Mouse (Mus musculus) small intestine, adult 2 months (tissue): ENCODE measurements around the gene Pgs1.

Experiments
- CTCF ChIP-seq: fragments of 200-500 bp; IDR thresholded peaks from 2 replicates; pipeline ENCODE4 v1.5.1; 2012; ENCODE audit warnings: low read depth, mild to moderate bottlenecking, control low read depth, inconsistent platforms, low read length, moderate library complexity, mixed read lengths; ENCODE audit not compliant: insufficient replicate concordance, insufficient read length; ENCODE audit errors: extremely low read depth
- POLR2A ChIP-seq: fragments of 200-500 bp; IDR thresholded peaks from 2 replicates; pipeline ENCODE4 v1.6.1; 2012; ENCODE audit warnings: low read depth, mild to moderate bottlenecking, control low read depth, inconsistent platforms, low read length, moderate library complexity

DNA sequence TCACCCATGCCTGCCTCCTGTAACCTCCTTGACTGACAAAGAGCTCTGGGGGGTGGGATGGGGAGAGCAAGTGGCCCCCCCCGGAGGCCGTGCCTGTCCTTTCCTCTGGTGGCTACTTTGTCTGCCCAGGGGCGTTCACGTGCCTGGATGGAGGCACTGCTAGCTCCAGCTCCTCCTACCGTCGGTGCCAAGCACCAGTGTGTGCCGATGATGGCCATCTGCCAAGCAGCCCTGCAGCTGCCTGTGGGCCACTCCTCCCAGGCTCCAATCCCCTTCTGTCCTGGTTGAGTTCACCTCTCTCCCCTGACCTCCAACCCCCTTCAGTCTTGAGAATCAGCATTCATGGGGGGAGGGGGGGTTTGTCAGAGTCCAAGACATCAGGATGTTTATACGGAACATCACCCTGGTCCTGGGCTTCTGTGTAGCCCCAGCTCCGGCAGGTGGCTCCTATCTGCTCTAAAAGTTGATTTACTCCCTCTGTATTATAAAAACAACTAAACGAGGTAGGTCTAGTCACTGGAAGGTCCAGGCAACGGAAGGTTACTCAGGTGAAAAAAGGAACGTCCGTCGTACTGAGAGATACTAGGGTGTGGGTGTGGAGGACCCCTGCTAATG lies 57.3 kb downstream of the Pgs1 start:
- no peak for TF ChIP-seq CTCF
- no peak for TF ChIP-seq POLR2A
